Mouse (Mus musculus): ENCODE measurements around the gene Mdm2. TPM values are rescaled to one million over a fixed set of nuclear protein-coding genes. Genes with fewer than 3 reads are reported as not detected.

Gene Mdm2
- polyA plus RNA-seq, 2 experiments: 32.9 to 59.9 TPM

DNA sequence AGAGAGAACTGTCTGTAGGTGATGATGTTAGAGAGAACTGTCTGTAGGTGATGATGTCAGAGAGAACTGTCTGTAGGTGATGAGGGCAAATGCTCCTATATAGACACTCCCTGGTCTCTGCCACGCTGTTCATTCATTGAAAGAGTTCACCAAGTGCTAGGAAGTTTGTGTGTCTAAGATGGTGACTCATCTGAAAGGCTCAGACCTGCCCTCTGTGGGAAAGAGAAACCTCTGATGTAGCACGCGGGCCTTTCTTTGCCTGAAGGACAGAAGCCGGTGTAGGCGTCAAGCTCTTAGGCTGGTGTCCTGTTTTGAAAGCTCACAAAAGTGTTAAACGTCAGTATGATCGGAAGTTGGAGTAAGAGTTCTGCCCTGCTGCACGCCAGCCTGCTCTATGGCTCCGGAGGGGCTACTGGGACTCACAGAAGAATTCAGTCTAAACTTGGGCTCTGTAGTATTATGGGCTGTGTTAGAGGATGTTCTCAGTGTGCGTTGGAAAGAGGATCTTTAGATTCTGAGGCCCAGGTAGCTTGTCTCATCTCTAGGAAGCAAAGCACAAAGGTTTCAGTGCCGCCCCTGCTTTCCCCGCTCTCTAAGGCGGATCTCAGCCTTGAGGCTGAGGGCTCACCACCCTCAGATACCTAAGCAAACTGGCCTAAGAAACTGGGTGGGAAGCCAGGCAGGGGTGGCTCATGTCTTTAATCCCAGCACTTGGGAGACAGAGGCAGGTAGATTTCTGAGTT, 32.9 kb downstream of the Mdm2 start:
- Histone ChIP-seq H3K4me3 (replicated peaks; ENCODE audit: low read length) (no peak overlapping the region), H3K27ac (replicated peaks; ENCODE audit: low read depth, low read length) (no peak overlapping the region), H3K4me1 (ENCODE audit: control insufficient read depth, insufficient read depth, low read length) (peaks cover 3% of the 10 kb centered on the region; the same call in 1 of the 2 replicates), H3K9ac (ENCODE audit: low read depth, low read length, severe bottlenecking) (no peak overlapping the region), H3K4me2 (replicated peaks; ENCODE audit: low read depth, low read length, severe bottlenecking) (no peak overlapping the region), H3K36me3 (ENCODE audit: control insufficient read depth, insufficient read depth, low read length) (no peaks in the 10 kb centered on the region), H3K9me3 (ENCODE audit: control insufficient read depth, low read length) (no peaks in the 10 kb centered on the region), H3K27me3 (ENCODE audit: control insufficient read depth, insufficient read depth, low read length) (no peaks in the 10 kb centered on the region)
- 77% methylated on average over 13 of the region's 13 CpGs for WGBS
- DNase-seq (ENCODE audit: low spot score): no peak
- no peak for ATAC-seq (ENCODE audit: low FRiP score, low read depth)
- no peak for TF ChIP-seq POLR2A (IDR thresholded peaks at IDR 0.05; ENCODE audit: borderline replicate concordance, extremely low read depth, insufficient read depth, insufficient read length)

DNA sequence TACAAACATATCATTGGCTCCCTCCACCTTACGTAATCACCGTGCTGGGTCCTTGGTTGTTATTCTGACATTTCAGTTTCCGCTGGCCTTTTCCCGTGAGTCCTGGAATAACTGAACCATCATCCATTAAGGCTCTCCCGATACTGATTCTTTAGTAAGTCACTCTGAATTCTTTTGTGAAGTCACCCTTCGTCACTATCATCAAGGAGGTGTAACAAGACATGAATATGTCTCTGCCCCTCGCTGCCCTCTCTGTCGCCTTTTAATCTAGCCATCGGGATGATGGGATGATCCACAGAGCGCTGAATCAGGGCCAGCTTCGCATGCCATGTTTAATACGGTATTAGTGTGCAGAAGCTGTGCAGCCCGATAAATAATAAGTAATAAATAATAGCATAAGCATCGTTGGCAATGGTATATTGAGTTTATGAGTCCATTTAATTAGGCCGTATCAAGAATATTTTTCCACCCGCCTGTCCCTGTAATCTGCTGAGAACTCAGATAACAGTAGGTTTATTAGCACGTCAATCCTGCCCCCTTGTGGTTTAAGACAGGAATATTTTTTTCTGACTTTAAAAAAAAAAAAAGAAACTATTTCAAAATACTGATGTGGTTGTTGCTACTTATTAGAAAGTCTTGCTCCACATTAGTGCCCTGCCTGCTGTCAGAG, 33.8 kb downstream of the Mdm2 start:
- Histone ChIP-seq H3K9ac (ENCODE audit: low read depth, low read length, severe bottlenecking) (no peak overlapping the region), H3K27ac (replicated peaks; ENCODE audit: low read depth, low read length) (no peak overlapping the region), H3K27me3 (ENCODE audit: control insufficient read depth, insufficient read depth, low read length) (no peaks in the 10 kb centered on the region), H3K4me1 (ENCODE audit: control insufficient read depth, insufficient read depth, low read length) (peaks cover 3% of the 10 kb centered on the region; the same call in 1 of the 2 replicates), H3K36me3 (ENCODE audit: control insufficient read depth, insufficient read depth, low read length) (no peaks in the 10 kb centered on the region), H3K9me3 (ENCODE audit: control insufficient read depth, low read length) (no peaks in the 10 kb centered on the region), H3K4me3 (replicated peaks; ENCODE audit: low read length) (peak overlapping the region; percentile 29), H3K4me2 (replicated peaks; ENCODE audit: low read depth, low read length, severe bottlenecking) (peak overlapping the region; percentile 48)
- ATAC-seq (ENCODE audit: low FRiP score, low read depth) (no peak), DNase-seq (ENCODE audit: low spot score) (peak; percentile 78)
- no peak for TF ChIP-seq POLR2A (IDR thresholded peaks at IDR 0.05; ENCODE audit: borderline replicate concordance, extremely low read depth, insufficient read depth, insufficient read length)
- WGBS: 29% methylated on average over 17 of the region's 17 CpGs

DNA sequence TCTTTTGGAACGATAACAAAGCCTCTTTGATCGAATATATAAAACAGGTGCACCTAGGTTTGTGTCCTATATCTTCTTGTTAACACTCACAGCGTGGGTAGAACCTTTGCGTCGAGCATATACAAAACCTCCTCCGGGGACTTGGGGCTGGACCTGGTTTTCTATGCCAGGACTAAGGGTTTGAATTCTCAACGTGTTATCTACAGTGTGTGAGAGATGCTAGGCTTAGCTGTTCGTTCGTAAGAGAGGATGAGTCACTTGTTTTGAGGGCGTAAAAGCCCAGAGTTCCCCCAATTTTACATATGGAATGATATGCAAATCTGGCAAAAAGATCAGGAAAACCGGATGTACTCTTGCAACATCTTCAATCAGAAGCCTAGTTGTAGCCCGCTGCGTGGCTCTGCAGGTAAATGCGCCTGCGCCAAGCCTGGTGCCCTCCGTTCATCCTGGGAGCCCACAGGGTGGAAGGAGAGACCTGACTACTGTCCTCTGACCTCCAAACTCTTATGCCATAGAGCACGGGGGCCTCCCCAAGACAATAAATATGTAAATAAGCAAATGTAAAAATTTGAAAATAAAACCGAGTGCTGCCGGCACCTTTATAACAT, 34.4 kb downstream of the Mdm2 start:
- DNase-seq (ENCODE audit: low spot score) (no peak), ATAC-seq (ENCODE audit: low FRiP score, low read depth) (no peak)
- WGBS: 29% methylated on average over 19 of the region's 19 CpGs
- peak overlapping the region; percentile 29 for H3K4me3 ChIP-seq (replicated peaks; ENCODE audit: low read length)
- no peak overlapping the region for H3K9ac ChIP-seq (ENCODE audit: low read depth, low read length, severe bottlenecking)
- H3K4me2 ChIP-seq (replicated peaks; ENCODE audit: low read depth, low read length, severe bottlenecking): peak overlapping the region; percentile 48
- TF ChIP-seq POLR2A (IDR thresholded peaks at IDR 0.05; ENCODE audit: borderline replicate concordance, extremely low read depth, insufficient read depth, insufficient read length): no peak
- H3K36me3 ChIP-seq (ENCODE audit: control insufficient read depth, insufficient read depth, low read length): no peaks in the 10 kb centered on the region
- peaks cover 3% of the 10 kb centered on the region; the same call in 1 of the 2 replicates for H3K4me1 ChIP-seq (ENCODE audit: control insufficient read depth, insufficient read depth, low read length)
- no peaks in the 10 kb centered on the region for H3K9me3 ChIP-seq (ENCODE audit: control insufficient read depth, low read length)
- no peak overlapping the region for H3K27ac ChIP-seq (replicated peaks; ENCODE audit: low read depth, low read length)
- no peaks in the 10 kb centered on the region for H3K27me3 ChIP-seq (ENCODE audit: control insufficient read depth, insufficient read depth, low read length)

DNA sequence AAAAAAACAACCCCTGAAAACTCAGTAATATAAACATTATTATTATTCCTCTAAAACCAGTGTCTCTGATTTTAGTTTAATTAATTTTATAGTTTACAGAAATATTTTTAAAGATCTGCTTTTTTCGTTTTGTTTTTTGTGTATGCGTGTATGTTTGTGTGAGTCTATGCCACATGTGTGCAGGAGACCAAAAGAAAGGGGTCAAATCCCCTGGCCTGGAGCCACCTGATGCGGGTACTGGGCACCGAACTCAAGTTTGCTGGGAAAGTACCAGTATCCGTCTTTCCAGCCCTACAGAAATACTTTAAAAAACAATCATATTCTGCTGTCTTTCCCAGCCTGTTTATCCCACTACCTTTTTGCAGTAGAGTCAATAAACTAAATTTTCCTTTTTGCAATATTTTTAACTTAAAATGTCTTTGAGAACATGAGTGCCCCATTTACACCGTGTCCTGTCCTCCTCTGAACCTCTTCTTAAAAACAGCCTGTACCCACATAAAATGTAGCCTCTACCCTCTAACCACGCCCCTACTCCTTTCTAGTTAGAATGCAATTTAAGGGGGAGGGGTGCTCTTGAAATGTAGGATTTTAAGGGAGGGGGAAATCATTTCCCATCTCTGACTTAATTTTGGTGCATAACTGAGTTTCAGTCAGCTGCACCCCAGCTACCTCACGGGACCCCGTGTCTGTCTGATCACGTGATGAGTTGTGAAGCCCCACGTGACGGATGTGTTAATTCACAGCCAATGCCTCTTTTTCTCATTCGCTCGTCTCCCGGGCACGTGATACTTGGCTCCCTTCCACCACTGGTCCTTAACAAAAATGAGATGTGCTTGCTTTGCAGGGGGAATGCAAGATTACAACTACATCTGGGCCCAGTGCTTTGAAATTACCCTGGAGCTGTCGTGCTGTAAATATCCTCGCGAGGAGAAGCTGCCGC, 35.2 kb downstream of the Mdm2 start:
- Histone ChIP-seq H3K9ac (ENCODE audit: low read depth, low read length, severe bottlenecking) (no peak overlapping the region), H3K4me1 (ENCODE audit: control insufficient read depth, insufficient read depth, low read length) (peaks cover 6% of the 10 kb centered on the region), H3K9me3 (ENCODE audit: control insufficient read depth, low read length) (no peaks in the 10 kb centered on the region), H3K27ac (replicated peaks; ENCODE audit: low read depth, low read length) (no peak overlapping the region), H3K27me3 (ENCODE audit: control insufficient read depth, insufficient read depth, low read length) (no peaks in the 10 kb centered on the region), H3K4me2 (replicated peaks; ENCODE audit: low read depth, low read length, severe bottlenecking) (peak overlapping the region; percentile 48), H3K36me3 (ENCODE audit: control insufficient read depth, insufficient read depth, low read length) (no peaks in the 10 kb centered on the region), H3K4me3 (replicated peaks; ENCODE audit: low read length) (peak overlapping the region; percentile 29)
- ATAC-seq (ENCODE audit: low FRiP score, low read depth) (peak; percentile 67), DNase-seq (ENCODE audit: low spot score) (peak; percentile 78)
- TF ChIP-seq POLR2A (IDR thresholded peaks at IDR 0.05; ENCODE audit: borderline replicate concordance, extremely low read depth, insufficient read depth, insufficient read length): no peak
- 30% methylated on average over 20 of the region's 20 CpGs for WGBS

Data from limb, embryonic 14.5 days (tissue).